Mouse (Mus musculus) limb, embryonic 14.5 days (tissue): ENCODE data around the gene Ccr4. TPM values are rescaled to one million over a fixed set of nuclear protein-coding genes. Genes with fewer than 3 reads are reported as not detected.

ENCODE experiments used
- ATAC-seq: fragments of 200-750 bp; cut with Nextera tagmentation; 2 replicates; pipeline ENCODE4 v1.8.0; 2017; ENCODE audit warnings: low read depth, moderate number of reproducible peaks, moderate TSS enrichment; ENCODE audit not compliant: low FRiP score
- DNase-seq: peaks from one replicate; pipeline ENCODE4 v3.0.0-alpha.2; 2015; ENCODE audit warnings: low spot score
- H3K27ac ChIP-seq: fragments of 300-500 bp; sonication (generic); replicated peaks from 2 replicates; pipeline ENCODE4 v1.5.1; 2014; ENCODE audit warnings: low read depth, mild to moderate bottlenecking, low read length, moderate library complexity, mixed read lengths
- H3K27me3 ChIP-seq: fragments of 300-500 bp; sonication (generic); 2 replicates; pipeline ENCODE4 v1.6.1; 2014; ENCODE audit warnings: low read length, mixed read lengths; ENCODE audit not compliant: control insufficient read depth, insufficient read depth
- H3K36me3 ChIP-seq: fragments of 300-500 bp; sonication (generic); 2 replicates; pipeline ENCODE4 v1.6.1; 2014; ENCODE audit warnings: mild to moderate bottlenecking, low read length, moderate library complexity, mixed read lengths; ENCODE audit not compliant: control insufficient read depth, insufficient read depth
- H3K4me1 ChIP-seq: fragments of 300-500 bp; sonication (generic); 2 replicates; pipeline ENCODE4 v1.6.1; 2014; ENCODE audit warnings: antibody characterized with exemption, low read length, mixed read lengths; ENCODE audit not compliant: control insufficient read depth, insufficient read depth
- H3K4me2 ChIP-seq: fragments of 300-500 bp; sonication (generic); replicated peaks from 2 replicates; pipeline ENCODE4 v1.6.1; 2014; ENCODE audit warnings: low read depth, mild to moderate bottlenecking, low read length, moderate library complexity; ENCODE audit not compliant: severe bottlenecking
- H3K4me3 ChIP-seq: fragments of 300-500 bp; sonication (generic); replicated peaks from 2 replicates; pipeline ENCODE4 v1.5.1; 2014; ENCODE audit warnings: low read length
- H3K9ac ChIP-seq: fragments of 300-500 bp; sonication (generic); 2 replicates; pipeline ENCODE4 v1.6.1; 2014; ENCODE audit warnings: mild to moderate bottlenecking, low read depth, low read length, moderate library complexity; ENCODE audit not compliant: severe bottlenecking
- H3K9me3 ChIP-seq: fragments of 300-500 bp; sonication (generic); 2 replicates; pipeline ENCODE4 v1.6.1; 2016; ENCODE audit warnings: low read length; ENCODE audit not compliant: control insufficient read depth
- POLR2A ChIP-seq: fragments of 200-500 bp; IDR thresholded peaks from 2 replicates; pipeline ENCODE4 v1.8.0; 2012; ENCODE audit warnings: inconsistent platforms, mild to moderate bottlenecking, moderate library complexity, borderline replicate concordance; ENCODE audit not compliant: insufficient read depth, insufficient read length; ENCODE audit errors: extremely low read depth
- WGBS: fragments of 180-500 bp; shearing (Covaris S2); extraction: QIAGEN DNeasy Blood & Tissue Kit; methylation state at CpG from one replicate; pipeline ENCODE4 v1.1.7; 2014; 5-methylcytosine and 5-hydroxymethylcytosine counted together
- polyA plus RNA-seq, 2 experiments: library from polyadenylated mRNA; depleted of rRNA in 1 of 2; stranded (reverse) in 1 of 2; unstranded in 1 of 2; fragments of >200 nt; fragmentation: Nextera tagmentation in 1 of 2; extraction: Ambion mirVana in 1 of 2; gene quantifications; 2 replicates each; pipeline versions ENCODE4 v1.2.1 to v1.2.3; 2012 to 2014

The Ccr4 gene
- polyA plus RNA-seq, 2 experiments: 1.2 to 2.7 TPM

- peaks cover 8% of the 10 kb centered on the region for H3K36me3 ChIP-seq
Measured at GRCm38 (mm10) chr9:114443351-114443750, 61.4 kb downstream of the Ccr4 start.

DNA sequence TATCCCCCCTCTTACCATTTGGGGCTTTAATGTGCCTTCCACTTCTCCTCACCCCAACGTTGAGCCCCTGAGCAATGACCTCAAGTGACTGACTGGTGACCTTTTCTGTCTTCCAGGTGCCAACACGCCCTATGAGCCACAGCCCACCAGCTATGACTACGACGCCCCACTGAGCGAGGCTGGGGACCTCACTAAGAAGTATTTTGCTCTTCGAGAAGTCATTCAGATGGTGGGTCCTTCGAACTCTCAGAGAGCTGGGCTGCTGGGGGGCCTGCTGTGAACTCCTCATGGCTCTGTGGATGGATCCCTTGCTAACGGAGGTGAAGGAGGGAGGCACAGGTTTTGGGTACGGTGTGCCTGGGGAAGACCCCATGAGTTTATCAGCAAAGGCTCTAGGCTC is 61.8 kb downstream of the Ccr4 start:
- no peaks in the 10 kb centered on the region for H3K4me1 ChIP-seq
- H3K36me3 ChIP-seq: peaks cover 10% of the 10 kb centered on the region
- no peaks in the 10 kb centered on the region for H3K27me3 ChIP-seq
- no peak overlapping the region for H3K27ac ChIP-seq
- H3K4me2 ChIP-seq: no peak overlapping the region
- no peak for TF ChIP-seq POLR2A
- H3K9ac ChIP-seq: no peak overlapping the region
- H3K9me3 ChIP-seq: no peaks in the 10 kb centered on the region
- no peak overlapping the region for H3K4me3 ChIP-seq
- DNase-seq (no peak), ATAC-seq (no peak)
- WGBS: 86% methylated on average over 9 of the region's 9 CpGs

More at GRCm38 (mm10) chr9:114443351-114443750, 61.4 kb downstream of the Ccr4 start:
- Histone ChIP-seq H3K27ac (no peak overlapping the region), H3K4me1 (no peaks in the 10 kb centered on the region), H3K27me3 (no peaks in the 10 kb centered on the region), H3K9me3 (no peaks in the 10 kb centered on the region), H3K4me3 (no peak overlapping the region), H3K9ac (no peak overlapping the region), H3K4me2 (no peak overlapping the region)
- DNase-seq (no peak), ATAC-seq (no peak)
- 91% methylated on average over 8 of the region's 8 CpGs for WGBS
- TF ChIP-seq POLR2A: no peak

DNA sequence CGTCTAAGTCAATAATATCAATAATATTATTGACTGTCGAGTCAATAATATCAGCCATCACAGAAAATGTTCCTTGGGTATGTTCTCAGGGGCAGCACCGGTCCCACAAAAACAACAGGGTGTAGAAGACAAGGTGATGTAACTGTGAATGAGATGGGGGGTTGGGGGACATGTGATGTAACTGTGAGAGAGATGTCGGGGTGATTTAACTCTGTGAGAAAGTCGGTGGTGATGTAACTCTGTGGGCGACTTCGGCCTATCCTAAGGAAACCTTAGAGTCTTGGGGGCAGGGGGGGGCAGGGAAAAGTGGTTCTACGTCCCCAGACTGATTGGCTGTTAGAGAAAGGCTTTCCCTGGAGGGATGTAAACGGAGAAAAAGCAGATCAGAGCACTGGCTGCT is 62.5 kb downstream of the Ccr4 start:
- no peak for TF ChIP-seq POLR2A
- H3K9me3 ChIP-seq: no peaks in the 10 kb centered on the region

DNA sequence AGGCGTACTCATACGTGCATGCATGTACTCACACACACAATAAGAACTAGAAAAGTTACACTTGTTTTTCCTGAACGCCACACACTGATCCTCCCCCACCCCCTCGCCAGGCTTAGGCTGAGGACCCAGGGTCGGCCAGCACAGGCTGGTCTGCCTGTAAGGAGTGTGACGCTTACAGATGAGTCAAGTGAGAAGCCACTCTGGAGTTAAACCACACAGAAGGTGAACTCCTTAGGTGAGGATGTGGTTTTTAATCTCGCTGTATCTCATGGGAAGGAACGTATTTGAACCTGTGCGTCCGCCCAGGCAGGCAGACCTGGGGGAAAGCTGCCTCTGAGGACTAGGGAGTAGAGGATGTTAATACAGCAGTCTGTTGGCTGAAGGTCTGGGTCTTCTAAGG is 64.2 kb downstream of the Ccr4 start:
- ATAC-seq (no peak), DNase-seq (no peak)
- Histone ChIP-seq H3K4me3 (no peak overlapping the region), H3K4me2 (no peak overlapping the region), H3K27me3 (no peaks in the 10 kb centered on the region), H3K9me3 (no peaks in the 10 kb centered on the region), H3K36me3 (peaks cover 17% of the 10 kb centered on the region), H3K4me1 (no peaks in the 10 kb centered on the region), H3K9ac (no peak overlapping the region), H3K27ac (no peak overlapping the region)
- 82% methylated on average over 10 of the region's 10 CpGs for WGBS
- no peak for TF ChIP-seq POLR2A

More for the DNA sequence above, 62.5 kb downstream of the Ccr4 start:
- Histone ChIP-seq H3K4me1 (no peaks in the 10 kb centered on the region), H3K27ac (no peak overlapping the region), H3K4me2 (no peak overlapping the region), H3K4me3 (no peak overlapping the region), H3K36me3 (peaks cover 12% of the 10 kb centered on the region), H3K9ac (no peak overlapping the region), H3K27me3 (no peaks in the 10 kb centered on the region)
- no peak for ATAC-seq
- no peak for DNase-seq
- 96% methylated on average over 9 of the region's 9 CpGs for WGBS

Other genes with a start within 250 kb of the Ccr4 start
- gene Bcl2a1c, start 174.8 kb downstream of the Ccr4 start, polyA plus RNA-seq (2012; rRNA removed): not detected in 2 replicates
- not detected in 2 replicates for gene Bcl2a1c, start 174.8 kb downstream of the Ccr4 start, polyA plus RNA-seq (2014; fragmentation: Nextera tagmentation; extraction: Ambion mirVana)
- gene Crtap, start 114.2 kb downstream of the Ccr4 start, polyA plus RNA-seq (2012; rRNA removed): 242 and 272 TPM in 2 replicates
- 221 and 228 TPM in 2 replicates for gene Crtap, start 114.2 kb downstream of the Ccr4 start, polyA plus RNA-seq (2014; fragmentation: Nextera tagmentation; extraction: Ambion mirVana)
- gene Glb1, start 103.8 kb downstream of the Ccr4 start, polyA plus RNA-seq (2012; rRNA removed): 36.6 and 44.0 TPM in 2 replicates
- 40.7 and 41.9 TPM in 2 replicates for gene Glb1, start 103.8 kb downstream of the Ccr4 start, polyA plus RNA-seq (2014; fragmentation: Nextera tagmentation; extraction: Ambion mirVana)
- 4.4 and 5.4 TPM in 2 replicates for gene Tmppe, start 103.8 kb downstream of the Ccr4 start, polyA plus RNA-seq (2012; rRNA removed)
- gene Tmppe, start 103.8 kb downstream of the Ccr4 start, polyA plus RNA-seq (2014; fragmentation: Nextera tagmentation; extraction: Ambion mirVana): 3.5 and 3.7 TPM in 2 replicates
- gene C130032M10Rik, start 10.8 kb upstream of the Ccr4 start, polyA plus RNA-seq (2012; rRNA removed): 1.9 and 2.0 TPM in 2 replicates
- 1.3 and 3.4 TPM in 2 replicates for gene C130032M10Rik, start 10.8 kb upstream of the Ccr4 start, polyA plus RNA-seq (2014; fragmentation: Nextera tagmentation; extraction: Ambion mirVana)
- gene Trim71, start 59.5 kb upstream of the Ccr4 start, polyA plus RNA-seq (2012; rRNA removed): 0.33 and 0.50 TPM in 2 replicates
- 0.26 TPM in 2 replicates for gene Trim71, start 59.5 kb upstream of the Ccr4 start, polyA plus RNA-seq (2014; fragmentation: Nextera tagmentation; extraction: Ambion mirVana)
- 104 and 109 TPM in 2 replicates for gene Cnot10, start 135.3 kb upstream of the Ccr4 start, polyA plus RNA-seq (2012; rRNA removed)
- 66.8 and 69.1 TPM in 2 replicates for gene Cnot10, start 135.3 kb upstream of the Ccr4 start, polyA plus RNA-seq (2014; fragmentation: Nextera tagmentation; extraction: Ambion mirVana)
- 30.9 and 39.5 TPM in 2 replicates for gene Dync1li1, start 183.9 kb upstream of the Ccr4 start, polyA plus RNA-seq (2012; rRNA removed)
- 34.5 and 39.6 TPM in 2 replicates for gene Dync1li1, start 183.9 kb upstream of the Ccr4 start, polyA plus RNA-seq (2014; fragmentation: Nextera tagmentation; extraction: Ambion mirVana)
- 21.9 and 23.4 TPM in 2 replicates for gene Cmtm6, start 226.2 kb upstream of the Ccr4 start, polyA plus RNA-seq (2012; rRNA removed)
- gene Cmtm6, start 226.2 kb upstream of the Ccr4 start, polyA plus RNA-seq (2014; fragmentation: Nextera tagmentation; extraction: Ambion mirVana): 40.5 and 41.0 TPM in 2 replicates